Mouse (Mus musculus) spleen, adult 2 months (tissue): ENCODE data around the gene Lect2.

Experiments used
- CTCF ChIP-seq: fragments of 200-500 bp; IDR thresholded peaks from 2 replicates; pipeline ENCODE4 v1.5.1; 2011; ENCODE audit warnings: mild to moderate bottlenecking, inconsistent platforms; ENCODE audit not compliant: insufficient read depth, insufficient read length, insufficient replicate concordance; ENCODE audit errors: extremely low read depth
- POLR2A ChIP-seq: fragments of 200-500 bp; IDR thresholded peaks from 2 replicates; pipeline ENCODE4 v1.6.1; 2011; ENCODE audit warnings: low read depth, low read length, inconsistent platforms

- no peak for TF ChIP-seq POLR2A
- TF ChIP-seq CTCF, result no peak
These were observed 7.7 kb upstream of the Lect2 start for GRCm38 (mm10) chr13:56555957-56556356.
